Mouse (Mus musculus): ENCODE measurements around the gene Opn4.

Gene Opn4

DNA sequence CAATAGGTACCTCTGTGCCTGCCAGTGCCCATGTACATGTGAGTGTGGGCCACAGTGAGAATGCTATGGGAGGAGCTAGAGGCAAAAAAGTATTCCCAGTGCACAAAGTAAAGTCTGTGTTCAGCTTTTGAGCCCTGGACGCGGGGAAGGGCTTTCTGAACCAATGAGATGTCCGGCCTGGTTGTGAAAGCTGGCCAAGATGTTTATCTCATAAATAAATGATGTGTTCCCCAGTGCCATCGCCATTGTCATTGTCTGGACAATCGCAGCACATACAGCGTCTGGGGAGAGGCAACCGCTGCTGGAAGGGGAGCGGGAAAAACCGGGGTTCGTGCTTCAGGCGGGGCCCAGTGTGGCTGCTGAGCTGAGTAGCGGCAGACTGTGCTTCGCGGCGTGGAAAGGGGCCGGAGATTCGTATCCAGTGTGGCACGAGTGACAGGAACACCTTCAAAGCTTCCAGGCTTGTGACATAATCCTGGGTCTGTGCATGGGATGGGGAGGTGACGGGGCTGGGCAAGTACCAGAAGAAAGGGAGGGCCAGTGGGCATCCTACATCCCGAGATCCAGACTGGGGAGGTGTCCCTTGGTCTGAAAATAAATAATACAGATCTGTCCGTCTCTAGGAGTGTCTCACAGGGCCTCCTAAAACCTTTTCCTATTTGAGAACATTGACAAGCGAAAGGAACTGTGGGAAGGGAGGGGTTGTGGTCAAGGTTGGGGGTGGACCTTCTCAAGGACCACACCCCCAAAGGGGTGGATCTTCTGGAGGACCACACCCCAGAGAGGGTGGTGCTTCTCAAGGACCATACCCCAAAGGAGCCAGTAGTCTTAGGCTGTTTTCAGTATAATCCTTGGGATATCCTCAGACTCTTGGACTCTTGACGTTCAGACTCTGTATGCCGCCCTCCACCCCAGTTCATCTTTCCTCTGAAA lies 8.9 kb downstream of the Opn4 start:
- no peak for DNase-seq

DNA sequence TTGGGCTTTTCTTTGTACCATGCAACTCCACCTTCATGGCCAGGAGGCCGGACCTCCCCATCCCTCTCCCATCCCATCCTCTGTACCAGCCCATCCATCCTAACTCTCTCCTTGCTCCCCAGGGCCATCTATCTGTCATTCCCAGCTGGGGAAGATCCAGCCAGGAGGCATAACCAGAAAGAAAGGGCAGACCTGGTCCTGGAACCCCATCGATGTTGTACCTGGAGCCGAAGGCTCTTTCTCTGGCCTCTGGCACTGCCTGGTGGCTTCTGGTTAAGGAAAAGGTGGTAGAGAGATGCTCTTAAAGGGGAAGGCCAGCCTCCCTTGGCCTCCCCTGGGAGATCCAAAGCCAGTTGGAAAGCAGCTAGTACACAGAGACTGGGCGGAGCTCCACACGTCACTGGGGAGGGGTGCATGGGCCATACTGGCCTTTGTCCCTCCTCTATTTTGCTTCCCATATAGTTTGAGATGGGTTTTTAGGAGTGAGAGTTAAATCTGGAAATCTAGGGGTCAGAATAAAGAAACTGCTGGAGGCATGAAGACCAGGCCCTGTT lies 9.8 kb downstream of the Opn4 start:
- no peak for DNase-seq

DNA sequence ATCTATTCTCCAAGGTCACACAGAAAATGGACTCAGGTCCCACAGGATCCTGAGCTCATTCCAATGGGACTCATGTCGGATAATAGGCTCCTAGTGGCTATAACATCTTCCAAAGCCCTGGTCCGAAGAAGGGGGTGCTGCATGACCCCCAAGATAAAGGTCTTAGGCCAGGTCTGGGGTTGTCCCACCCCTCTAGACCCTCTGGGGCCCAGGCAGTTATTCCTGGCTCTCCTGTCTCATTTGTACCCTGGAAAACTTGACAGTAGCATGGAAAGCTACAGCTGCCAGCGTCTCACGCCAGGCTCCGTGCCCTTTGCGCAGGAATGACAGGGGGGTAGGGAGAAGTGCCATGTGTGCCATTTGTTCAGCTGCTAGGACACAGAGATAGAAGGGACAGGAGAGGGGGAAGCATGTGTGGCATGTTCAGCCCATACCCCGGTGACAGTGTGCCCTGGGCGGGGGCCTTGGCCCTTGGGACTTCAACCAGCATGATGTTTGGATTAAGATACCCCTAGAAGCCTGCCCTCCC lies 10.7 kb downstream of the Opn4 start:
- no peak for DNase-seq

DNA sequence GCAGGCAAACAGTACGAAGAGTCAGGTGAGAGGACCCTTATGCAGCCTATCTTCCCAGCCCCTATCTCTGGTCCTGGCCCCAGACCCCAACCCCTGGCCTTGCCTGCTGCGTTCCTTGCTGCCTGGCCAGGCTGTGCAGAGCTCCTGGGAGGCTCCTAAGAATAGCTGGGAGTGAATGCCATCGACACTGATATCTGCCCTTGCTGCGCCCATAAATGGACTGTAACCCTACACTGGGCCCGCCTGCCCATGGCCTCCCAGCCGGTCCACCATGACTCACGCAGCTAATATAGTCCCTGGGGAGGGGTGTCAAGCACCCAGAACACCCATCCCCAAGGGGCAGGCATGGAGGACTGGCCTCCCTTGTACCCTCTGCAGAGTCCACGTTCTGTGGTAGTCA lies 11.4 kb downstream of the Opn4 start, which contains the start of gene Ldb3:
Gene Ldb3, minus strand, starts transcription at position 185 of the 400 bp plus-strand sequence.
- no peak for DNase-seq

DNA sequence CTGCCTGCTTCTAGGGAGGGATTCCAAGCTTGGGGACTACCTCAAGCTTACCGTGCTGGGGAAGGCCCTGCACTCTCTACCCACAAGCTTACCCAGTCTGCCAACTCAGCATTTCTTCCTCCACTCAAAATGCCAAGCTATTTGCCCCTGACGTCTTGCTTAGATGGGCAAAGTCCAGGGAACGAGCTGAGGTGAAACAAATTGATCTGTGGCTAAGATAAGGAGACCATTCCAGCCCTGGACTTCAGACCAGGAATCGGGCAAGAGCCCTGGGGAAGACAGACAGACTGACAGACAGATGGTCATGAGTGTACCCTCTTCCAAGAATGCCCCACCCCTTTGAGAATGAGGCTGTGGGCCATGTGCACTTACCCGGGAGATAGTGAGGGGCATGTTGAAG lies 11.9 kb downstream of the Opn4 start:
- no peak for DNase-seq

DNA sequence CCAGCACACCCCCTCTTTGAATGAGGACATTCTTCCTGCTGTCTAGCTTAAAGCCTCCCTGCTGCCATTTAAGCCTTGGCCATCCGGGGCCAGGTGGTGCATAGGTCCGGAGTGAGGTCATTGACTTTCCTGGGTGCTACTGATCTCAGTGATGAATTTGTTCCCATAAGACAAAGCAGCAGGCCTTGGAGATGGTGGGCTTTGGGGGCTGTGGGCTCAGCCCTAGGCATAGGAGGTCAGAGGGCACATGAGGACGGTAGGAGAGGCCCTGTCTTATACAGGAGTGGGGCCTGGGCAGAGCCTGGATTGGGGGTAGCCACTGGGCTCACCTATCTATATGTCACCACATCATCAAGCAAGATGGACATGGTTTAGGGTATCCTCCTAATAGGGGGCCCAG lies 13.1 kb downstream of the Opn4 start:
- DNase-seq: no peak

DNA sequence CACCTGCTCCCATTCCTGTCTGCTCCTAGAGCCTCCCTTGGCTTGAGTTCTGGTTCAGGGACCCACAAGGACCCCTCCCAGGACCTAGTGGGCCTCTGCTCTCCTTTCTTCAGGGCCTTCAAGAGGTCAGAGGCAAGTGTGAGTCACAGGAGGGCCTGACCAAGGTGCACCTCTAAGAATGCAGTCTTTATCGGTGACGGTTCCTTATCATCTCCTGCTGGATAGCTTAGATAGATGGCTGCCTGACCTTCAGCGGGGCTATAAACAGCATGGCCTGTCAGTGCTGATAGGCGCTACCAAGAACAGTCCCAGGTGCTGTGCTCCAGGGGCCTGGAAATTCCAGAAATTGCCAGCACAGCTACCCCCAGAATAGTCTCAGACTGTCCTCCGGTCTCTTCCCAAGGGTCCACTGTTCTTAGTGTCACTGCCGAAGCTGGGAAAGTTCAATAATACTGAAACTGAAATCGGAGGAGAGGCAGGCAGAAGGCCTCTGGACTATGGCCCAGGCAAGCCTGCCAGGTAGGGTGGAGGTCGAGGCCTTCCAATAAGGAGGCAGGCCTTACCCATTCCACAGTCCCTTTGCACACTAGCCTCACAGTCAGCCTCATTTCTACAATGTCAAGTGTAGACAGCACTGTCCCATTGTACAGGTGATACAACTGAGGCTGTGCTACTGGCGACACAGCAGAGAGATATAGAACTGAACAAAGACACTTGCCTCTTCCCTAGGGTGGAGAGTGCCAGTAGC lies 14.4 kb downstream of the Opn4 start:
- no peak for DNase-seq

DNA sequence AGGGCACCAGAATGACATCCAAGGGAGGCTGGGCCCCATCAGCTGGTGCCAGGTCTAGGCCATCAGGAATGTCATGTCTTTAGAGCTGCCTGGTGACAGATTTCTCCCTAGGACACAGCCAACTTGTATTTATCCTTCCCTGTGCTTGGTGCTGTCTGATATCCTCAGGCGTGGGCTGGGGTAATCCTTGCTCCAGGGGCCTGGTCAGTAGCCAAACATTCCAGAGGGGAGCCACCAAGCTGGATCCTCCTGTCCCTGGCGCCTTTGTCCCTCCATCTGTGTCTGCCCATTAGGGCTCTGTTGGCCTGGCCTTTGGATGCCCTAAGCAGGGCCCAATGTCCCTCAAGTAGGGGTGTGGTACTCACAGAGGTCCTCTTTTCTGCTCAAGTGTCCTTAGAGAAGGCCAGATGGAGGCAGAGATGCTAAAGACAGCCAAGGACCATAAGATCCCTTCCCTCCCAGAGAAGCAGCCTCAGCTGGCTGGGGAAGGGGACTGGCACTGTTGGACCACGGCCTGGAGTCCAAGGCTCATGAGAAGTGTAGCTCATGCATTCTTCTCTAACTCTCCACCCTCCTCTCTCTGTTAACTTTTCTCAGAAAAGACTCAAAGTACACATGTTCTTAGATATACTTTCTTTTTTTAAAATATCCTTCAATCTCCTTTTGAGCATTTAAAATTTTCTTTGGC lies 17.1 kb downstream of the Opn4 start:
- DNase-seq: no peak

DNA sequence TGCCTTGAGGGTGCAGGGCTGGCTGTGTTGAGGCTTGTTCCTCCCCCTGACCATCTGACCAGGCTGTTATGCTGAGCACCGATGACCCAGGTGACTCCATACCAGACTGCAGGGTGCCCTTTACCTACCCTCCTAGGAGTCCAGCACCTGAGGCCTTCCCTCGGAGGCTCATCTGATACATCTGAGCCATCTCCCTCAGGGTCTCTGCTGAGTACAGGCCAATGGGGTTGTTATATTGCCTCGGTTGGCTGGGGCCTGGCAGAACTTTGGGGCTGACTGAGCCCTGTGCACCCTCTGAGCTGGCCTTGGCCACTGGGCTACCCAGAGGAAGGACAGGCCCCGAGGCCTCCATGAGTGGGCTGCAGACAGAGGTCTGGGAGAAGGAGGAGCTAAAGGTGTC lies 23.1 kb downstream of the Opn4 start:
- no peak for DNase-seq

DNA sequence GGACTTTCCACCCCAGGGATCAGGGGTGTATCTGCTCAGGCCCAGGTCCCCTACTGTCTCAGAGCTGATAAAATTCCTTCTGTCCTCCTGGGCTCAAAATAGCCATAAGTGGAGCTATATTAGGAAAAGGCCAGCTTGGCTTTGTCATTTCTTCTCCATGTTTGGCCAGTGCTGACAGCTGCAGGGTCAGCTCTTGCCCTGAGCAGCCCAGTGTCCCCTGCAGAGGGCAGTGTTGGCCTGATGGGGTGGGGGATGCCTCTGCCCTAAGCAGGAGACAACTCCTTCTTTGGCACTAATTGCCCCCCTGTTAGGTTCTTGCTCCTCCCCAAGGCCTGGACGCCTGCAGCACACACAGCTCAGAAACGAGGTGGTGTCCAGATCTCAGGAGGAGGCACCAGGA lies 25.9 kb downstream of the Opn4 start:
- no peak for DNase-seq

DNA sequence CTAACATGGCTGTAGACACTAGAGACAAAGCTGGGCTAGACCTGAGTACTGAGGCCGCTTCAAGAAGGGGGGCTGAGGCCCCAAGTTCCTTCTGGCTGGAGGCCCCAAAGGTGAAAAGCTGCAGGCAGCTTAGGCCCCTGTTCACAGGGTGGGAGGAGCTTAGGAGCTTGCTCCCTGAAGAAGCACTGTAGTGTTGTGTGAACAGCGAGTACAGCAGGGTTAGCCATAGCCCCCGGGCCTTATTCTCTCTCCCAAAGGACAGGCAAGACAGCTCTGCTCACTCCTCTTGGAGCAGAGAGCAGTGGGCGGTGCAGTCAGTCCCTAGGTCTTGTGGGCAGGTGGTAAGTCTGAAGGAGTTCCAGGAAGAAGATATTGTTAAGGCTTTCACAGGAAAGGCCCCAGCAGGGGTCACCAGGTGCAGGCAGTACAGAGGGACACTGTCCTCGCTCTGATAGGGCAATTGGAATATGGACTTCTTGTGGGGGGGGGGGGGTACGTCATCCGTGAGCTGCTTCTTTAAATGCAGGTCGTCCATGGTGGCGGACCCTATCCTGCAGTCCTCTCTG lies 26.5 kb downstream of the Opn4 start:
- no peak for DNase-seq

DNA sequence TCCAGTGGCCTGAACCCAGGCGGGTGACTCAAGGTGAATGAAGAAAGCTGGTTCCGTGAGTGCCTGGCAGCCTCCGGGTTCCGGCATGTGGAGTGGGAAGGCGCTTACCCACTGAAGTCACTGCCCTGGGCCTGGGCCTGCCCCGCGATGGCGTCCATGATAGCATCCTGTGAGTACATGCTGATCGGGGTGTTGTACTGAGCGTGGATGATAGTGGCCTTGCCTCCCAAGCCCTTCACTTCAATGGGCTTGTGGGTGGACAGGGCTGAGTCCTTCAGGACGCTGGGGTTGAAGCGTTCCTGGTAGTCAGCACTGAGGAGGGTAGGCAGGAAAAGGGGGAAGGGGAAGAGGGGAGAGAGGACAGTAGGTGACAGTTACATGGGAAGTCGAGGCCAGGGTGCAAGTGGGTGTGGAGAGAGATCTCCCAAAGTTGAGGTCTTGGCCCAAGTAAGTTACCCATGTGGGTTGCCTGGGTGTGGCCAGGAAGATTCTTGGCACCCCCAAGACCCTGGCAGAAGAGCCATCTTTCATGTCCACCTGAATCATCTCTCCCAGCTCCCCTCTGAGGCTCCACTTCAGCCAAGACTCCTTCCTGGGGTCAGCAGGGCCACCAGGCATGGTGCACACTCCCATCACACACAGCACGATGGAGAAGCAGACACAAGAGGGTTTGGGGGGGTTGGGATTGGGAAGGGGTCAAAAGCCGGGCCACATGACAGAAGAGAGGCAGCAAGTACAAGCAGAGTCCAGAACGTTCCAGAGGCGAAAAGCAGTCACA lies 28.1 kb downstream of the Opn4 start:
- DNase-seq: no peak

DNA sequence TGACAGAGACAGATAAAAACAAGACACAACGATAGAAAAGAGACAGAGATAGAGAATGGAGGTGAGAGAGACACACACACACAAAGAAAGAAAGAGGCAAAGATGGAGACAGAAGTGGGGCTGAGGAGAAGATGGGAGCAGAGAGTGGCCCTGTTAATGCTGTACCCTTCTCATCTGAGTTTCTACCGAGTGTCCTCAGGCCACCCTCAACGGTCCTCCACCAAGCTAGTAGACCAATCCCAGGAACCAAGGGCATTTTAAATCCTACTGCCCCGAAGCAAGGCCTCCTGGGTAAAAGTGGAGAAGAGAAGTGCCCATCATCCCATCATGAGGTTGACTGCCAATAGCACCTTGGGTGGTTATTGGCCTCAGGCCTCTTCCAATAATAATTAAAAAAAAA lies 29.0 kb downstream of the Opn4 start:
- DNase-seq: no peak

DNA sequence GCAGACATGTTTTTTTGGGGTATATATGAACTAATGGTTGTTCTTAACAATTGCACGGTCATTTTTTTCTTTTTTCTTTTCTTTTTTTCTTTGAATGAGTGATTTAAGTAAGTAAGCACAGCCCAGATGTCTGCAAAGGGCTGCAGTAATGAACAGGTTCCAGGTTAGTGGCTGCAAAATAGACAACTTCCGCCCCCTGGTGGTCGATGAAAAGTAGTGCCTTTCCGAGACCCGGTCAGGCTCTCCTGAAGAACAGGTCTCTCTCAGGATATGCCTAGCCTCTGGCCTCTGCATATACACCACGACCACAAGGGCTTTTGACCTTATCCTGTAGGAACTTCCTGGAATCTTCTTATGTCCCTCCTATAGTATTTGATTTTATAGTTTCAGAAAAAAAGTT lies 29.6 kb downstream of the Opn4 start:
- peak; percentile 62 to 67 for DNase-seq

DNA sequence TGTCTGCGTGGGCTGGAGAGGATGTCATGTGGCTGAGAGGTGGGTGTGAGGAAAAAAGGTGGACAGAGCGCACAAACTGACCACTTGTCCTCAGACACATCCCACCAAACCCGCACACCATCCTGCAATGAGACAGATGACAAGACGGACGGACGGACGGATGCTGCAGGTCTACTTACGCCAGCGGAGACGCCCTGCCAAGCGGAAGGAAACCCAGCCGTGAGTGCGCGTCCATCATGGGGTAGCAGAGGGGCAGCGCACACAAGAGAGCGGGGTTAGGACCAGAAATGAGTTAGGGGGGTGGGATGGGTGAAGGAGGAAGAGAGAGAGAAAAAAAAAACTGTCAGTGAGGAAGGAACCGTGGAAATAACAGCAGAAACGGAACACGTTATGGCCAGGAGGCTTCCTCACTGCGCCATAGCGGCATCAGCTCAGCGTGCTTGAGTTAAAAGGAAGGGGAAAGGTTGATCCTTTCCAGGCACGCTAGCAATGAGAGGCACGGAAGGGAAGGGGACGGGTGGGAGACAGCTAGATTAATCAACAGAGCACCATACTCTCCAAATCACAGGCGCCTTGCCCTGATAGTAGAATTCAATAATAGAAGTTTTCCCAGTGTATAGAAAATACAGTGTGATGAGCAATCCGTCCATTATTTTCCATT lies 30.3 kb downstream of the Opn4 start:
- no peak for DNase-seq

DNA sequence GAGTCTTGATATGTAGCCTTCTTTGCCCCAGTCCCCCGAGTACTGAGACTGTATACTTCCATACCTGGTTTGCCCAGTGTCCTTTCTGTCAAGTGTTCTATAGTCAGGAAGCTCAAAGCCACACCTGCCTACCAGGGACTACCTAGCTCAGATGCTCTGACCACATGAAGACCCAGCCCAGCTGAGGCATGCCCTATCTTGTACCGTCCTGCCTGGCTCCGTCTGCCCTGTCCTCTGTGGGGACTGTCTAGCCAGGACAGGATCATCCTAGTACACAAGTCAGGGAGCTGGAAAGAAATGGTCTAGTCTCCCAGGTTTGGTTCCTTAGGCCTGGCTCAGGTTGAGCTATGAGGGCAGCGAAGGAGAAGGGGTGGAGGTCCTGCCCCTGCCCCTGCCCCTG lies 31.3 kb downstream of the Opn4 start:
- no peak for DNase-seq

DNA sequence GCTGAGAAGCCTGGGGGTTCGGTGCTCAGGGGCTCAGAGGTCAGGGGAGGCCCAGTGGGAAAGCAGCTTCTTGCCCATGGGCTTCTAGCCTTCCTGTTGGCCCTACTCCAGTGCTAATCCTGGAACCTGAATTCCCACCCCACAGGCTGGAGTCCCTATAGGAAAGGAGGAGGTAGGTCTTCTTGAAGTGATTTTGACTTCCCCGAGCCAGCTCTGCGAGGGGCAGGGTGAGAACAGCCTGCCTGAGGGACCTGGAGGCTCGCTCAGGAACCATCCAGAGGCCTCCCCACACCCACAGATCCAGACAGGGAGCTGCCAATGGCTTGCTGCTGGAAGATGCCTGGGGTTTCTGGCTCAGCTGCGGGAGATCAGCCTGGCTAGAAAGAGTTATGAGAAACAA lies 32.2 kb downstream of the Opn4 start:
- DNase-seq: no peak

DNA sequence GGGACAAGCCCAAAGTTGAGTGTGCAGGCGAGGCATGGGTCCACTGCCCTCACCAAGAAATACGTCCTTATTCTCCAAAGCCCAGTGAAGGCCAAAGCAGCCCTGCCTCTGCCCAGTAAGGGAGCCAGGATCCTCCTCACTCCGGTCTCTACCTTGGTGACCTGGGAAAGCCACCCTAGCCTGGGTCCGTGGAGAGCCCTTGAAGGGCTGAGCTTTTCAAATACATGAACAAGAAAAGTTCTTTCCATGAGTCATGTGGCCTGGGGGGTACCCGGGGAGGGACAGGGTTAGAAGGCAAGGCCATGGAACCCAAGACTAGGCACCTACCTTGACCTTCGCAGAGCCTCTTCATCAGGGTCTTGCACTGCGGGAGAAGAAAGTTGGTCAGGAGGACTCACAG lies 33.4 kb downstream of the Opn4 start:
- DNase-seq: no peak

DNA sequence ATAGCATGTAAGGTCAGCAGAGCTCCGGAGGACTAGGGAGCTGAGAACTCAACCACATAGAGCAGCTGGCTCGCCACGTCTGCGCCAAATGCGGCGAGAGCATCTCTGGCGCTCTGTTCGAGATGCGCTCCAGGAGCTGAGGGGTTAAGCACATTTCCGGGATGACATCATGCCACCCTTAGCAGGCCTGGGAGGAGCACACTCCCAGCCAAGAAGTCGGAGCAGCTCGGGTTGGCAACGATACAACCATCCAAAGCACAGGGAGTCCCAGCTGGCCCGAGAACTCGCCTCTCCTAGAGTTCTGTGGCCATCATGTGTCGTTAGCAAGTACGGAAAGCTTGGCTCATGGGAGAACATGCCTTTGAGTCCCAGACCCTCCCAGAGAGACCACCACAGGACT lies 34.2 kb downstream of the Opn4 start:
- DNase-seq: no peak

DNA sequence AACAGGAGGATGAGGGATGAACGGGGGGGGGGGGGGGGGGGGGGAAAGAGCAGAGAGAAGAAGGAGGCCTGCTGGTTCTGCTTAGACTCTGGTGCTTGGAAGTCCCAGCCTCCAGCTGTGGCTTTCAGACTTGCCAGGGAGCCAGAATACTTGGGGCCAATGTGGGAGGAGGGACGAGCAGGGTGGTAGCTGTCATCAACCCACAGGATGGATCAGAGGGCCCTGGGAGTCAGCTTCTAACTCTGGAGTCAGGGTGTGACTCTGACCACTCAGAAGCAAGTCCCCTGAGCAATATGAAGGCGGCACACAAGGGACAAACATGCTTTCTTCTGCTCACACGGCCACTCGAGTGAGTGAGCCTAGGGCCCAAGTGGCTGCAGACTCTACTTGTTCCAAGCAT lies 35.3 kb downstream of the Opn4 start:
- no peak for DNase-seq

DNA sequence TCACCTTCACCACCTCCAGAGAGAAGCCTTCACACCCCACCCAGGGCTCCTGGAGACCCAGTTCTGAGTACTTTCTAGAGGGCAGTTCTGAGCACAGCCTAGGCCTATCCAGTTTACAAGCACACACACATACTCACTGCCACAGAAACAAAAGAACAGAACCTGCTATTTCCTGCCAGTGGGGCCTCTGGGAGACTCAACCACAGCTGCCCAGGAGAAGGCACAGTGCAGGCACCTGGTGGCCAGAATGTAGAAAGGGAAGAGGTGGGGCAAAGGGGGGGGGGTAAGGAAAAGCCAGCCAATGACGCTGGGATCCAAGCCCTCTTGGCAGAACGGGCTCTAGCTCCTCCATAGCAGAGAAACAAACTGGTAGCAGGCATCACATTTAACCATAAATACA lies 37.5 kb downstream of the Opn4 start:
- DNase-seq: no peak
